Mouse (Mus musculus) ovary, postnatal 36 days (tissue): ENCODE results near the gene Ufsp1.

ENCODE experiments used
- DNase-seq: peaks from one replicate; pipeline ENCODE4 v3.0.0; 2022; ENCODE audit warnings: low spot score, mixed read lengths

Ufsp1 gene

DNA sequence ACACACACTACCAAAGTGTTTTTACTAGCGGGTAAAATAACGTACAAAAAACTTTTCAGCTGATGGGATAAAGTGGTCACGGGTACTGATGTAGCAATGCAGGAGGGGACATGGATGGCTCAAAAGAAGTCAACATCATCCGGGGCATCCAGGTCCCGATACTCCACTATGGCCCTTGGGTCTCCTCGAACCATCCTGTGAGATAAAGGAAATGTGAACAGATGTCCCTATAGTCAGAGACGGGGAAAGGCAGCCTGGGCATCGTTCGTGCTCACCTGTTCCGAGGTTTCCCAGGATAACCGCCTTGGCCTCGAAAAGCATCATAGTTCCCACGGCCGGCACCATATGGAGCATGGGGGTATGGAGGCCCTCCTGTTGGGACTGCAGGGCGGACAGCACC is 1.3 kb downstream of the Ufsp1 start:
- no peak for DNase-seq

- no peak for DNase-seq
Measured at GRCm38 (mm10) chr5:137297126-137297525, 2.7 kb downstream of the Ufsp1 start.

GRCm38 (mm10) chr5:137299240-137299639 is 4.8 kb downstream of the Ufsp1 start:
- DNase-seq = no peak

DNA sequence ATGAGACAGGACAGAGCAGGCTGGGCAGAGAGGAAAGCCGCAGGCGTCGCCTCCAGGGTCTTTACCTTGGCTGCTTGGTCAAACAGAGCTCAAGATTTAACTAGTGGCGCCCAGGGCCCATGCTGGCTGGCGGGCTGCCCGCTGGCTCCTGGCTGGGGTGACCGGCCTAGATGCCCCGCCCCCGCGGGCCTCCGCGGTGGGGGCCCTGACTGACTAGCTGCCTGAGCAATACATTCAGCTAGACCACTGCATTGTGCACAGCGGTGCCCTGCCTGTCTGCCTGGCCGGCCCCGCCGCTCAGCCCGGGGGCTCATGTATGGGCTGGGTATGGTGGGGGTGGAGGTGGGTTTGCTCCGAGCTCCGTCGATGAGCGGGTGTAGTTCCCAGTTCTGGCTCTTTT is 6.8 kb downstream of the Ufsp1 start:
- peak; percentile 34 for DNase-seq

DNA sequence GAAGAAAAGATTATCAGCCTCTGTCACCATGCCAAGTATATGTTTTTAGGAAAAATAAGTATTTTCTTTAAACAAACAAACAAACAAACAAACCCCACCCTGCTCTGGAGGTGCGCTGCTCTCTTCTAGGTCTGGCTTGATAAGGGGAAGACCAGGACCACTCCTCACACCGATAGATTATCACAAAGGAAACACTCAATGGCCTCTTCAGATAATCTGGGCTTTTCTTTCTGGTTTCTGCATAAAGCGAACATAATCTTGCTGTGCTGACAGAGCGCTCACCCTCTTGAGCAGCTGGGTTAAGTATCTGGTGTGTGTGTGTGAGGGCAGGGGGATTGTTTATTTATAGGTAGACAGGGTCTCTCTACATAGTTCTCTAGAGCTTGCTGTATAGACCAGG is 9.2 kb downstream of the Ufsp1 start:
- no peak for DNase-seq

- no peak for DNase-seq
Measured at GRCm38 (mm10) chr5:137304165-137304564, 9.7 kb downstream of the Ufsp1 start.

DNA sequence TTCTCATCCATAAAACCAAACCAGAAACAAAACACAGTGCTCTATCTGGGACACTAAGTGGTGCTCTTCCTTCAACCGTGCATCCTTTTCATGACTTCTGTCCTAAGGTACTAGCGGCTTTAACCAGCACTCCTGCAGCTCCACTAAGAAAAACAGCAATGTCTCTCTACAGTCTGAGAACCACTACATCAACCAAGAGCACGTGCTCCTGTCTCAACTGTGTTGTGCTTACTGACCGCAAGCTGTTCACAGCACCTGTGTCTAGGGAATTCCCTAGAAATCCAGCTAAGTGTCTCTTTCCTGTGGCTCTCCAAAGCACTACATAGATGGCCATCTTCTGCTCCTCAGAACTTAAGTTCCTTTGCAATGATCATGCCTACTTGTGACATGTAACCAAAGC is 10.4 kb downstream of the Ufsp1 start:
- DNase-seq = no peak

DNA sequence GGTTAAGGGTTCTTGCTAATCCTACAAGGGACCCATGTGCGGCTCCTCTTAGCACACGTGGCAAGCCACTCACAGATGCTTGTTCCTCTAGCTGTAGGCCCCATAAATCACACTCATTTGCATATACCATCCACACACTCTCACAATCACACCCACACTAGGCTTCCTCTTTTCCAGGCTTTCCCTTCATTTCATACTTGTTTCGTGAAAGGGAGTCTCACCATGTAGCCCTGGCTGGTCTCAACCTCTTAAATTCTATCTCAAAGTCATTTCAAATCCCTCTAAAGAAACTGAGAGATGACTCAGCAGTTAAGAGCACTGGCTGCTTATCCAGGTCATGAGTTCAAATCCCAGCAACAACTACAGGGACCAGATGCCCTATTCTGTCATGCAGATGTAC is 11.4 kb downstream of the Ufsp1 start:
- no peak for DNase-seq

DNA sequence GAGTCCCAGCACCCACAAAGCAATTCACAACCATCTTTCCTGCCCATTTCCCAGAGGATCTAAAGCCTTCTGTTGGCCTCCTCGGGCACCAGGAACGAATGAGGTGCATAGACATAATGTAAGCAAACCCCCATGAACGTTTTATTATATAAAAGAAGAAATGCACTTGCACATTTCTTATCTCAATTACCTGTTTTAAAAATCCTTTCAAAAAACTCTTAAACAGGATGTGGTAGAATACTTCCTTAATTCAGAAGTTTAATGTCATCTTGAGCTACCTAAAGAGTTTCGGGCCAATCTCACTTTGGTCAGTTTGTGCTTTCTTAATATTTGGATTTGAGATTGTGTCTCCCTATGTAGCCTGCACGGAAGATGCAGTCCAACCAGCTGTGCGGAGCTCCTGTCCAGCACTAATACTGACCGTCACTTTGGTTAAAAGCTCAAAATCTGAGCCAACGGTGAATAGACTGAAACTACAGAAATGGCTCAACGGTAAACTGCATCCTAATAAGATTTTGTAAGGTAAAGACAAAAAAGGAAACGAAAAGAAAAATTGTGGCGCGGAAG is 12.1 kb downstream of the Ufsp1 start:
- no peak for DNase-seq

DNA sequence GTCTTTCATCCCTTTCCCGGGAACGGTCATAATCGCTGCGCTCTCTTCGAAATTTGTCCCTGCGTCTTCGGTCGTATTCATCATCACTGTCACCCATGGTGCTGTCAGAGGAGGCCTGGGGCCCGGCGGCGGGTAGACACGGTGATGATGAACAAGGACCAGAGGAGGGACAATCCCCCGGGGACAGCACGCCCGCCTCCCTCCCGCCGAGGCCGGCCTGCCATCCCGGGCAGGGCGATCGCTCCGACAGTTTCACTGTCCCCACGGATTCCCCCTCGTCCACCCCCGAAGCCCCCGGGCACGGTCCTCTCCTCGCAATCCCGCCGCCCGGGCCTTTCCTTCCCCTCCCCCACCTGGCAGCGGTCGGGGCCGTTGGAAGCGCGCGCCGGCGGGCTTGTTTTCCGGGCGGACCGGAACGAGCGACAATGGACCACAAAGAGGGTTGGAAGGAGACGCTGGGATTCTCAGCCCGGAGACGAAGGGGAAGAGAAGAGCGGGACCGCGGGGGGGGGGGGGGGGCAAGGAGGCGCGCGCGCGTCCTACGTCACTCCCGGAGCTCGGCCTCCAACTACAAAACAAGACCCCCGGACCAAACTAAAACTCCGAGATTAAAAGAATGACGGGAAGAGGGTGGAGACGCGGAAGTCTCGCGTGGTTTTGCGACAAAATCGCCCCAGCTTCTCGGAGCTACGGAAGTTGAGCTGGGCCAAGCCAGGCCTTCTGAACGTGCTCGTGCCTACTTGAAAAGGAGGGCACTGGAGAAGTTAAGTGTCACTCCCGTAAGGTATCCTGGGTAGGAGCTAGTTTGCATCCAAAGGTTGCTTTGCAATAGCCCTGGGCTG is 12.9 kb downstream of the Ufsp1 start, which contains the start of gene Srrt:
Srrt (minus strand) TSS at position 604 of the 842 bp plus-strand sequence.
- DNase-seq = peak; percentile 88

DNA sequence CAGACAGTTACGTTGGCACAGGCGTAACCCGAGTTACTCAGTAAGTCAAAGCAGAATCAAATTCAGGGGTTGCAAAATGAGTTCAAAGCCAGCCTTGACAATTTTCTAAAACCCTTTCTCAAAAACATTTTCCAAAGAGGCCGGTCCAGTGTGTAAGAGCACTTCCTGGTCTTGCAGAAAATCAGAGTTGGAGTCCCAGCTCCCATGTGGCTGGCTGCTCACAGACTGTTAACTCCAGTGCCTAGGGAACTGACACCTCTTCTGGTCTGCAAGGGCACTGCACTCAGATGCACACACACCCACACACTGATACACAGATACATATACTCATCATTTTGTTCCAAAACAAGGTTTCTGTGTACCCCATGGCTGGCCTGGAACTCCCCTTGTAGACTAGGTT is 13.9 kb downstream of the Ufsp1 start:
- no peak for DNase-seq

GRCm38 (mm10) chr5:137313466-137314192 is 19.2 kb downstream of the Ufsp1 start:
- DNase-seq = peak; percentile 26

- peak; percentile 90 for DNase-seq
Measured at GRCm38 (mm10) chr5:137314193-137315083, 20.0 kb downstream of the Ufsp1 start, which contains the start of gene Trip6. Gene Trip6 (minus strand): TSS chr5:137314404.

- peak; percentile 56 for DNase-seq
Measured at GRCm38 (mm10) chr5:137315084-137315903, 20.9 kb downstream of the Ufsp1 start.

GRCm38 (mm10) chr5:137317361-137317760 is 22.9 kb downstream of the Ufsp1 start:
- no peak for DNase-seq

DNA sequence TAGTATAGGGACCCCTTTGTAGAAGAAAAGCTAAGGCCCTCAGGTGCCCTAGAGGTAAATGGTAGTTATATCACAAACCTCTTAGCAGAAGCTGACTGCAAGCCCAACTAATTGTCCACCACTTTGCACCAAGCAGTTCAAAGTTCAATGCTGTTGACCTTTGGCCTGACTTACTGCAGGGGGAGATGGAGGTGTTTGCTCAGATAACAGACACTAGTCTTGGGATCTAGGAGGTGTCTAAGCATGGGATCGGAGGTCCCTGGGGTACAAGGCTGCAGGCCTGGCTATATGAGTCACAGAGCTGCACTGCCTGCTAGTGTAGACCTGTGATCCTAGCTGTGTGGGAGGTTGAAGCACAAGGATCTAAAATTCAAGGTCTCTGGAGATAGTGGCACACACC is 24.1 kb downstream of the Ufsp1 start:
- no peak for DNase-seq

DNA sequence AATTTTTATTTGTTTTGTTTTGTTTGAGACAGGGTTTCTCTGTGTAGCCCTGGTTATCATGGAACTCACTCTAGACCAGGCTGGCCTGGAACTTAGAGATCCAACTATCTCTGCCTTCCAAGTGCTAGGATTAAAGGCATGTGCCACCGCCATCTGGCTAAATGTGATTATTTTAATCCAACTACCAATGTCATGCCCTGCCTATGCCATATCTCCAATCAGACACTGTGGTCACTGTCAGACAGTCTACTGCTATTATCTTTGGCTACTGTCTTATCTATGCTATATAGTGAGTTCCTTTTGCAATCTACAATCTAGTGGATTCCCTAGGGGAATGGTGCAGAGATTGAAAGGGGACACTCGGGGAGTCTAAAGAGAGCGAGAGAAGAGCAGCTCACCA is 26.6 kb downstream of the Ufsp1 start:
- no peak for DNase-seq

- no peak for DNase-seq
Measured at GRCm38 (mm10) chr5:137330910-137331309, 36.5 kb downstream of the Ufsp1 start.

DNA sequence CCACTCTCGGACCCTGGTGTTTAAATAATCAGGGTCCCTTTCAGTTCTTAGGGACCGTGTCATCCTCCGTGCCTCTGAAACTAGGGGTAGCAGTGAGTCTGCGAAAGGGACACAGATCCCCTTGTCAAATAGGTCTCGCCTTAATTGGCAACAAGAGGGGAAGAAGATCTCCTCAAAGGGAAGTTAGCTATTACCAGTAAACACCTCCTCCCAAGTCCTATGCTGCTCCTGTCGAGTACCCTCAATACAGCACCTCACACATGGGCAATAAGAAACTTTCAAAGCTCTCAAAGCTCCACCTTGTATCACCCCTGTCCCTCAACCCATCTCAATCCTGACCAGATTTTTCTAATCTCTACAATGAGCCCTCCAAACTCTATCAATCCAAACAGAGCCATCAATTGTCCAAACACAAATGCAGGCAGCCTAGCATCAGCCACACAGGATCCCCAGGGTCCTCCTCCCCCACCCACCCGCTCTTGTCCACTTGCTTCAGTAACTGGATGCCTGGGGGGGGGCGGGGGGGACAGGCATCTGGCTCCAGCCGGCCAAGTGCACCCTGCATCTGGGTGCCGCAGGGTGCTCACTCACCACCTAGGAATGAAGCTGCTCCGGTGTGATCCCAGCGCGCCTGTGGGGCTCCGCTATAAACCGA is 38.6 kb downstream of the Ufsp1 start:
- DNase-seq = no peak

DNA sequence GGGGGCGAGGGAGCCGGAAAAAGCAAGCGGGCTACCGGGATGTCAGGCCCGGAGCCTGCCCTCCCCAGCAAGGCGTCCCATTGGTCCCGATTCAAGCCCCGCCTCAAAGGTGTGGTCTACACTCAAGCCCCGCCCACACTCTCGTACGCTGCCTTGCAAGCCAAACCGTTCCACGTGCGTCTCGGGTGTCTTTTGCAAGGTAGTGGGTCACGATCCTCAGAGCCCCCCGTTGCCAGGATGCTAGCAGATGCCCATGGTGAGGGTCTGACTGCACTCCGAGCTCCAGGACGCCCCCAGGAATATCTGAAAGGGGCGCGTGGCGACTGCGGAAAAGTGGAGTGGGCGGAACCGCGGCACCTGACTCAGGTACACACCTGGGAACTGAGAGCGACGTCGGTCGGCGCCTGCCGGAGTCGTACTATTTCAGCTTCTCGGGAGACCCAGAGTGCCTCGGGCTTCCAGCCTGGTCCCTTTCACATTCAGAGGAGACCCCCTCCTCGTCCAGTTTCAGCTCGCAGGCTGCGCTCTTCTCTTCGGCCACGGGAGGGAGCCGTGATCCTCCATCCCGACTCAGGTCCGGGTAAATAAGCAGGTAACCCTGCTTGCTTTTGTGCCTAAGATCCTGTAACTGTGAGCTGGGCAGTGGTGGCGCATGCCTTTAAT is 39.2 kb downstream of the Ufsp1 start, which contains the start of gene Slc12a9:
Slc12a9 (minus strand) TSS at position 86 of the 663 bp plus-strand sequence.
- peak; percentile 91 for DNase-seq
